Mouse (Mus musculus): ENCODE measurements around the gene Pef1. TPM values are rescaled to one million over a fixed set of nuclear protein-coding genes. Genes with fewer than 3 reads are reported as not detected.

Gene Pef1
- polyA plus RNA-seq, 1 experiment from 2014 or later, result 75.1 TPM

DNA sequence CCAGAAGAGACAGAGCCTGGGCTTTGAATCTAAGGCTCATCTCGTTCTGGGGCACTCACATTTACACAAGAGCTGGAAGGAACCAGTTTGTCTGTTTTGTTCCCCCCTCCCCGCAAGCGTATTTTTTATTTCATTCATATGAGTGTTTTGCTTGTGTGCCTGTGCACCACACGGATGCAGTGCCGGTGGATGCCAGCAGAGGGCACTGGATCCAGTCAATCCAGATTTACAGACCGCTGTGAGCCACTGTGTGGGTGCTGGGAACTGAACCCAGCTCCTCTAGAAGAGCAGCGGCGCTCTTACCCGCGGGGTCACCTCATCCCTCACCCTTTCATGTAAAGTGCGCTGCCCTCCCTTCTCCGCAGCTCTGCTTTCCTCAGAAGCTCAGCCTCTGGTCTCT, 1.3 kb downstream of the Pef1 start:
- no peak overlapping the region for H3K27ac ChIP-seq

GRCm38 (mm10) chr4:130104584-130104983, 2.2 kb downstream of the Pef1 start:
- no peak overlapping the region for H3K4me3 ChIP-seq (replicated peaks)
- WGBS, result 70% methylated on average over 4 of the region's 4 CpGs
- H3K36me3 ChIP-seq, result no peaks in the 10 kb centered on the region
- H3K9me3 ChIP-seq (replicated peaks), result no peaks in the 10 kb centered on the region
- H3K27ac ChIP-seq, result peak overlapping the region; percentile 73
- H3K9ac ChIP-seq, result no peak overlapping the region
- H3K27me3 ChIP-seq, result no peaks in the 10 kb centered on the region
- H3K4me2 ChIP-seq, result no peak overlapping the region
- peaks cover 41% of the 10 kb centered on the region for H3K4me1 ChIP-seq
- ATAC-seq (replicated peaks; ENCODE audit: low FRiP score), result no peak

More for the DNA sequence above, 1.3 kb downstream of the Pef1 start:
- H3K9ac ChIP-seq, result no peak overlapping the region
- peaks cover 33% of the 10 kb centered on the region for H3K4me1 ChIP-seq
- no peak overlapping the region for H3K4me2 ChIP-seq
- H3K36me3 ChIP-seq, result no peaks in the 10 kb centered on the region
- no peaks in the 10 kb centered on the region for H3K27me3 ChIP-seq
- no peak for ATAC-seq (replicated peaks; ENCODE audit: low FRiP score)
- no peaks in the 10 kb centered on the region for H3K9me3 ChIP-seq (replicated peaks)
- no peak overlapping the region for H3K4me3 ChIP-seq (replicated peaks)
- 85% methylated on average over 12 of the region's 12 CpGs for WGBS

DNA sequence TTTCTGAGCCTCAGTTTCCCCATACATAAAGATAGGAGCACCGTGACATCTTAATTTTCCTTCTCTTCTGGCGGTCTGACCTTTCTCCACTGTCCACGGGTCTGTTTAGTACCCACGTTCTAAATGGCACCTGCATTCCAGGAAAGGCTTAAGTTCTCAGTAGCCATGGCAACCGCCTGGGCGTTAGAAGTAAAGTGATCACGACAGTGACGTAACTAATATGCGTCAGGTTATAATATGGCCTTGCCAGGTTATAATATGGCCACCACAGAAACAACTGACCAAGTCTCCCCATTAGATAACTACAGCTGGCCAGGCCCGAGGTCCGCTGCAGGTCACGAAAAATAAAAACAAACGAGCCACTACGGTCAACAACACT, 4.7 kb downstream of the Pef1 start:
- no peaks in the 10 kb centered on the region for H3K27me3 ChIP-seq
- peak overlapping the region; percentile 71 for H3K4me3 ChIP-seq (replicated peaks)
- ATAC-seq (replicated peaks; ENCODE audit: low FRiP score), result no peak
- 11% methylated on average over 14 of the region's 14 CpGs for WGBS
- no peaks in the 10 kb centered on the region for H3K9me3 ChIP-seq (replicated peaks)
- peak overlapping the region; percentile 65 for H3K27ac ChIP-seq
- H3K4me2 ChIP-seq, result peak overlapping the region; percentile 73
- peaks cover 28% of the 10 kb centered on the region for H3K4me1 ChIP-seq
- H3K36me3 ChIP-seq, result no peaks in the 10 kb centered on the region
- H3K9ac ChIP-seq, result no peak overlapping the region

- H3K9me3 ChIP-seq (replicated peaks), result no peaks in the 10 kb centered on the region
- H3K27me3 ChIP-seq, result no peaks in the 10 kb centered on the region
- no peaks in the 10 kb centered on the region for H3K36me3 ChIP-seq
- peak overlapping the region; percentile 65 for H3K9ac ChIP-seq
- H3K4me2 ChIP-seq, result peak overlapping the region; percentile 73
- ATAC-seq (replicated peaks; ENCODE audit: low FRiP score), result peak; percentile 95
- H3K4me3 ChIP-seq (replicated peaks), result peak overlapping the region; percentile 71
- peak overlapping the region; percentile 65 for H3K27ac ChIP-seq
- under 1% methylated on average over 39 of the region's 39 CpGs for WGBS
- peaks cover 24% of the 10 kb centered on the region for H3K4me1 ChIP-seq
Measured at GRCm38 (mm10) chr4:130107444-130108131, 5.2 kb downstream of the Pef1 start.

- Histone ChIP-seq H3K9ac (no peak overlapping the region), H3K4me3 (replicated peaks) (no peak overlapping the region), H3K4me1 (peaks cover 24% of the 10 kb centered on the region), H3K27ac (no peak overlapping the region), H3K27me3 (no peaks in the 10 kb centered on the region), H3K36me3 (peaks cover 7% of the 10 kb centered on the region), H3K4me2 (0 out of 2 replicates have a peak overlapping the region, but pooled peaks have one; percentile 73), H3K9me3 (replicated peaks) (no peaks in the 10 kb centered on the region)
- no peak for ATAC-seq (replicated peaks; ENCODE audit: low FRiP score)
- 80% methylated on average over 3 of the region's 3 CpGs for WGBS
Measured at GRCm38 (mm10) chr4:130108929-130109328, 6.6 kb downstream of the Pef1 start.

DNA sequence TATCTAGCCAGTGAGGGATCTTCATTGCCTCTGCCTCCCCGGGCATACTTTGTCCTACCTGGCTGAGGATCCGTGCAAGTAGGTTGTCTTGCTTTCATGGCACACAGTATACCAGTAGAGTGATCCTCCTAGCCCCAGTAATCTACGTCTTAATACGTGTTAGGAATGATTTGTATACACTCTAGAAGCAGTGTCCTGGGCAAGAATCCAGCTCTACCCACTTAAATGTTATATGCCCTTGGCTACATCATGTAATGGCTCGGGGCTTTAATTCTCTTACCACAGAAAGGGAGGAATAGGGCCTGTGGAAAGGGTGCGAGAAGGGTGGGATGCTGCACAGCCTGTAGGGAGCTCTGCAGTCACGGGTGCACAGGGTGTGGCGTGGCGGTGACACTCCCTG, 7.3 kb downstream of the Pef1 start:
- Histone ChIP-seq H3K27me3 (no peaks in the 10 kb centered on the region), H3K36me3 (peaks cover 7% of the 10 kb centered on the region), H3K4me1 (peaks cover 24% of the 10 kb centered on the region), H3K27ac (no peak overlapping the region), H3K4me3 (replicated peaks) (no peak overlapping the region), H3K4me2 (no peak overlapping the region), H3K9me3 (replicated peaks) (no peaks in the 10 kb centered on the region), H3K9ac (no peak overlapping the region)
- 92% methylated on average over 9 of the region's 9 CpGs for WGBS
- ATAC-seq (replicated peaks; ENCODE audit: low FRiP score), result no peak

DNA sequence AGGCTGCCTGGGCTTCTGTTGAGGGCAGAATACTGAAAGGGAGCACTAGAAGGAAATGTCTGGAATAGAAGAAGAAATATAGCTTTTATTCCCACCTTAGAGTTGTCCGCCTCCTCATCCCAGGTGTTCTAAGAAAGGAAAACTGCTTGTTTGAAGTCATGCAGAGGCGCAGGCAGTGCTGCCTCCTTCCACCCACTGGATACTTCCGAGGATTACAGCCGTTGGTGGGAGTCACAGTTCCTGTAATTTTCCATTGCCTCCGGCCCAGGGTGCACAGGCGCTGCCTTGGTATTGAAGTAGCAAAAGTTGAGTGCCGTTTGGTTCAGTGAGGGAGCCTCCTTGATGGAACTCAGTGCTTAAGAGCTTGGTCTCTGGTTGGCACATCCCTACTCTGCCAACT, 7.7 kb downstream of the Pef1 start:
- no peak for ATAC-seq (replicated peaks; ENCODE audit: low FRiP score)
- Histone ChIP-seq H3K27me3 (no peaks in the 10 kb centered on the region), H3K9ac (no peak overlapping the region), H3K4me2 (no peak overlapping the region), H3K9me3 (replicated peaks) (no peaks in the 10 kb centered on the region), H3K4me3 (replicated peaks) (no peak overlapping the region), H3K36me3 (peaks cover 7% of the 10 kb centered on the region), H3K27ac (no peak overlapping the region), H3K4me1 (peaks cover 24% of the 10 kb centered on the region)
- 86% methylated on average over 7 of the region's 7 CpGs for WGBS

- ATAC-seq (replicated peaks; ENCODE audit: low FRiP score), result no peak
- no peaks in the 10 kb centered on the region for H3K9me3 ChIP-seq (replicated peaks)
- no peak overlapping the region for H3K9ac ChIP-seq
- peaks cover 22% of the 10 kb centered on the region for H3K36me3 ChIP-seq
- no peak overlapping the region for H3K27ac ChIP-seq
- WGBS, result 73% methylated on average over 7 of the region's 7 CpGs
- H3K4me3 ChIP-seq (replicated peaks), result no peak overlapping the region
- peaks cover 20% of the 10 kb centered on the region for H3K4me1 ChIP-seq
- no peaks in the 10 kb centered on the region for H3K27me3 ChIP-seq
- no peak overlapping the region for H3K4me2 ChIP-seq
Measured at GRCm38 (mm10) chr4:130112299-130112698, 9.9 kb downstream of the Pef1 start.

DNA sequence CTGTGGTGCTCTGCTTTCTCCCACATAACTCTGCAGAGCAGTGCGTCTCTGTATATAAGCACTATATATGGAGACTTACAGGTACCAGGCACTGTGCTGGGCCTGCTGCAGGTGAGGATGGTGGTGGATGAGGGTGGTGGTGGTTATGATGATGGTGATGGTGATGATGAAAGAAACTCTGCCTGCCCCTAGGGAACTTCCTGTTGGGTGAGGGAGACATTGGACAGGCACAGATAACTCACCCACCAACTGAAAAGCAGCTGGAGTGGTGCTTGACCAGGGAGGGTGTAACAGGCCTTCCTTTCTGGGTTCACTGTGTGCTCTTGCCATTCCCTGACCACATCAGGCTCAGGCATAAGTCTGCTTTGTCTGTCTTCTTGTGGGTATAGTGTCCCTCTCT, 10.4 kb downstream of the Pef1 start:
- 100% methylated on average over 1 of the region's 1 CpGs for WGBS

GRCm38 (mm10) chr4:130120752-130121151, 18.4 kb downstream of the Pef1 start:
- H3K4me2 ChIP-seq, result no peak overlapping the region
- no peak overlapping the region for H3K9ac ChIP-seq
- WGBS, result 88% methylated on average over 4 of the region's 4 CpGs
- H3K27ac ChIP-seq, result no peak overlapping the region
- H3K9me3 ChIP-seq (replicated peaks), result no peaks in the 10 kb centered on the region
- 0 out of 2 replicates have a peak, but pooled peaks cover 8% of the 10 kb centered on the region for H3K4me1 ChIP-seq
- H3K27me3 ChIP-seq, result no peaks in the 10 kb centered on the region
- H3K36me3 ChIP-seq, result peaks cover 63% of the 10 kb centered on the region
- no peak for ATAC-seq (replicated peaks; ENCODE audit: low FRiP score)
- H3K4me3 ChIP-seq (replicated peaks), result no peak overlapping the region

More for the DNA sequence above, 10.4 kb downstream of the Pef1 start:
- H3K27ac ChIP-seq, result no peak overlapping the region
- no peak for ATAC-seq (replicated peaks; ENCODE audit: low FRiP score)
- H3K27me3 ChIP-seq, result no peaks in the 10 kb centered on the region
- no peak overlapping the region for H3K4me2 ChIP-seq
- no peaks in the 10 kb centered on the region for H3K9me3 ChIP-seq (replicated peaks)
- no peak overlapping the region for H3K9ac ChIP-seq
- H3K4me3 ChIP-seq (replicated peaks), result no peak overlapping the region
- H3K36me3 ChIP-seq, result peaks cover 23% of the 10 kb centered on the region
- H3K4me1 ChIP-seq, result peaks cover 20% of the 10 kb centered on the region

- no peak overlapping the region for H3K4me2 ChIP-seq
- H3K36me3 ChIP-seq, result peaks cover 63% of the 10 kb centered on the region
Measured at GRCm38 (mm10) chr4:130121560-130121959, 19.2 kb downstream of the Pef1 start.

GRCm38 (mm10) chr4:130123020-130123419, 20.7 kb downstream of the Pef1 start:
- ATAC-seq (replicated peaks; ENCODE audit: low FRiP score), result no peak
- H3K27ac ChIP-seq, result no peak overlapping the region
- H3K4me1 ChIP-seq, result 0 out of 2 replicates have a peak, but pooled peaks cover 8% of the 10 kb centered on the region
- WGBS, result 82% methylated on average over 5 of the region's 5 CpGs
- H3K27me3 ChIP-seq, result no peaks in the 10 kb centered on the region
- H3K4me3 ChIP-seq (replicated peaks), result no peak overlapping the region
- H3K9me3 ChIP-seq (replicated peaks), result no peaks in the 10 kb centered on the region
- peaks cover 71% of the 10 kb centered on the region for H3K36me3 ChIP-seq
- H3K9ac ChIP-seq, result no peak overlapping the region
- H3K4me2 ChIP-seq, result no peak overlapping the region

More at GRCm38 (mm10) chr4:130121560-130121959, 19.2 kb downstream of the Pef1 start:
- Histone ChIP-seq H3K9ac (no peak overlapping the region), H3K27me3 (no peaks in the 10 kb centered on the region), H3K4me1 (0 out of 2 replicates have a peak, but pooled peaks cover 8% of the 10 kb centered on the region), H3K9me3 (replicated peaks) (no peaks in the 10 kb centered on the region), H3K27ac (no peak overlapping the region), H3K4me3 (replicated peaks) (no peak overlapping the region)
- no peak for ATAC-seq (replicated peaks; ENCODE audit: low FRiP score)
- WGBS, result 65% methylated on average over 8 of the region's 8 CpGs

GRCm38 (mm10) chr4:130124110-130124509, 21.8 kb downstream of the Pef1 start:
- Histone ChIP-seq H3K36me3 (peaks cover 74% of the 10 kb centered on the region), H3K4me3 (replicated peaks) (no peak overlapping the region), H3K27ac (no peak overlapping the region), H3K27me3 (no peaks in the 10 kb centered on the region), H3K9ac (no peak overlapping the region), H3K9me3 (replicated peaks) (no peaks in the 10 kb centered on the region), H3K4me2 (no peak overlapping the region), H3K4me1 (0 out of 2 replicates have a peak, but pooled peaks cover 8% of the 10 kb centered on the region)
- no peak for ATAC-seq (replicated peaks; ENCODE audit: low FRiP score)
- WGBS, result 84% methylated on average over 4 of the region's 4 CpGs
